Mouse (Mus musculus) testis, postnatal 14 days (tissue): ENCODE data around the gene Ly75.

Experiments used
- DNase-seq: peaks from one replicate; pipeline ENCODE4 v3.0.0; 2021; ENCODE audit warnings: low spot score

Ly75 gene

DNA sequence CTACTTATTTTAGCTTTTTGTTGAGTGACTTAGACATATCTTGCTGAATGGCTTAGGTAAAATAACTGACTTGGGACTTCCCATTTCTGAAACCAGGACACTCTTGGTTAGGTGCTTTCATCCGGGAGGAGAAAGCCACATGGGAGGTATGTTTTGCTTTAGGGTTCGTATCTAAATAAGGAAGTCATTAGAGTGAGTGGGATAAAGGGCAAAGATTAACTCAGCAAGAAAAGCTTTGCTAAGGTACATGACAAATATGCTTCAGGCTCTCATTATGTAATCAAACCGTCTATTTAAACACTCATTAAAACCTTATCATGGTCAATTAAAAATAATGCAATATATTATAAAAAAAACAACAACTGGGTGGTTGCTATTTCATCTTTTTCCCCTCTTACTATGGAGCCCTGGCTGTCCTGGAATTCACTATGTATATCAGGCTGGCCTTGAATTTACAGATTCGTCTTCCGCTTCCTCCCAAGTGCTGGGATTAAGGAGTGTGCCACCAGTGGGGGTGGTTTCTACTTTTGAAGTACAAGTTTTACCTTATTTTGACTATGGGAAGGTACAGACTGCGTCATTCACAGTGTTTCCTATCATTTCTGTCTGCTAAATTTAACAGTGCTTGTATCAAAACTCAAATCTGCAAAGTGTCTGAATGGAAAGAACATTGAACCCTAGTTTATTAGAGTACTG is 60.9 kb downstream of the Ly75 start:
- DNase-seq: no peak

DNA sequence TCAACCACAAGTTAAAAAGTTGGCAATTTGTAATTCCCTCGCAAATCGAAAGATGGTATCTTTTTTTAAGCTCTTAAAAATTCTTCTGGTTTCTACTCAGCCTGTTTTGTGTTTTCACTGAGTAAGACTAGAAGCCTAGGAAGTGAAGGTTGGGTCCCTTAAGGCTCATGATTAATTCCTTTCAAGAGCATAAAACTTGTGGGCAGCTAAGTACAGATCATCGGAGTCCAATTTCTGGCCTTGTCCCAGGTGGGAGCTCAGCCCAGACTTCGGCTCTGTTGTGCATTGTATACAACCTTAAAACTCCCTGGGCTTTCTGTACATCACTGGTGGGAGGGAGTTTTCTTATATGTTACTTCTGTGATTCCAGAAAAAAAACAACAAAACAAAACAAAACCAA is 79.3 kb downstream of the Ly75 start:
- DNase-seq: no peak

DNA sequence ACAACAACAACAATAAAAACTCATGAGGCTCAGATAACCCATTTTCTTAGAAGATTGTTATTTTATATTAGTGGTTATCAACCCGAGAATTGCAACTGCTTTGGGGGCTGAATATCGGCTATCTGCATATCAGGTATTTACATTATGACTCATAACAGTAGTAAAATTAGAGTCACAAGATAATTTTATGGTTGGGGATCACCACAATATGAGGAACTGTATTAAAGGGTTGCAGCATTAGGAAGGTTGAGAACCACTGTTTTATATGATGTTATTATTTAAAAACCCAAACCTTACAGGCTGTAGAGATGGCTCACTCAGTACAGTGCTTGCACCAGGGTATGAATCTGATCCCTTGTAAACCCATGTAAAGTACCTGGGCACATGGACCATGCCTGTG is 83.8 kb downstream of the Ly75 start:
- no peak for DNase-seq

DNA sequence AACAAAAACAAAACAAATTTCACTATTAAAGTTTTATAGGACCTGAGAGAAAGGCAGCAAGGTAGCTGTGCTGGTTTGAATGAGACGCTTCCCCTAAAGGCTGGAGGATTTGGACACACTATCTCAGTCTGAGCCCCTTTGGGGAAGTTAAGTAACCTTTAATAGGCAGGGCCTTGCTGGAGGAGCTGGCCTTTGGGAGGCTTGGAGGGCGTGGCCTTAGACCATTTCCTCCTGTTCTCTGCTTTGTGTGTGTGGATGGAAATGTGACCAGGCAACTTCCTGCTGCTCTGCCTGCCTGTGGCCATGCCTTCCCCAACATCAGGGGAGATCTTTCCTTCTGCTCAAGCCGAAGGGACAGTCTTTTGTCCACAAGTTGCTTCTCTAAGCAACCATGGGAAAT is 84.8 kb downstream of the Ly75 start:
- no peak for DNase-seq

DNA sequence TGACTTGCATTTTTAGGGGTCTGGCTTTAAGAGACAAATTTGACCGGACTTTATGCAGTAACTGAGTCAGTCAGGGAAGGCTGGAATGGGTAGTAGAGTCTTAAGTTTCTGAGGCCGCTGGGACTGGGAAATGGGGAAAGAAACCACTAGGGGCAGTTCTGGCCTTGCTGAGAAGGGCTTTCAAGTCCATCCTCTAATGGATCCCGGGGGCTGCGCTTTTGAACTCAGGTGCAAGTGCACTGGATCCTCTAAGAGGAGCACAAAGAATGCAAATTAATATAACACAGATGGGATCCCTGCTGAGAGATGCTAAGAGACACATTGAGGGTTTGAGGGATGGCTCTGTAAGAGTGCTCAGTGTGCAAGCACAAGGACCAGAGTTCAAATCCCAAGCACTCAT is 91.7 kb downstream of the Ly75 start:
- DNase-seq: no peak

DNA sequence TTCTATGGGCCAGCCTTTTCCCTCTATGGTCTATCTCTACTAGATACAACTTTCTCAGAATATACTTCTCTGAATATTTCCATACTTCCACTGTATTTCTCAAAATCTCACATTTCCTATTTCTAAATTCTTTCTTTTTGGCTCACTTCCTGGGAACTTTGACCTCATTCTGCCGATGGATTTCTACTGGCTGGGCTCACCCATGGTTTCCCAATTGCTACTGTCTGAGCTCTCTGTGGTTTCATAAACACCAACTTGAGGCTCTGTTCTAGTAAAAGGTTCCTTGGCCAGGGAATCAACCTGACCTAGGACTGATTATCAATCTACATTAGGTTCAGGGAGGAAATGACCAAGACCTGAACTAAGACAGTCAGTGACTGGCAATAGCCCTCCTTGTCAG is 93.7 kb downstream of the Ly75 start:
- DNase-seq: no peak

DNA sequence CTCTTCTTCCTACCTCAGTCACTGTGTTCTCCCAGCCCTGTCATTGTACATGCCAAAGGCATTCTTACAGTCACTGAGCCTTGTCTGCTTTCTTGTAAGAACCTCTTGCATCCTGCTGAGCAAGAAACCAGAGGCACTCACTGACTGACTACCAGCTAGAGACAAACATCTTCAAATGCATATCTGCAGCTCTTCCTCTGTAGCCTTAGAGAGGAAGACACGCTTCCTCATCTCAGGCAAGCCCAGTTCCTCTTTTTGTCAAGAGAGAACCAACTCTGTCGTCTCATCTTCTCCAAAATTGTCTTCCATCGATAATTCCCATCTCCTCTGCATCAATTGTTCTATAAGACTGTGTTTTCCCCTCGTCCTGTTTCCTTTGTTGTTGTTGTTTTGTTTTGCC is 94.5 kb downstream of the Ly75 start:
- no peak for DNase-seq

DNA sequence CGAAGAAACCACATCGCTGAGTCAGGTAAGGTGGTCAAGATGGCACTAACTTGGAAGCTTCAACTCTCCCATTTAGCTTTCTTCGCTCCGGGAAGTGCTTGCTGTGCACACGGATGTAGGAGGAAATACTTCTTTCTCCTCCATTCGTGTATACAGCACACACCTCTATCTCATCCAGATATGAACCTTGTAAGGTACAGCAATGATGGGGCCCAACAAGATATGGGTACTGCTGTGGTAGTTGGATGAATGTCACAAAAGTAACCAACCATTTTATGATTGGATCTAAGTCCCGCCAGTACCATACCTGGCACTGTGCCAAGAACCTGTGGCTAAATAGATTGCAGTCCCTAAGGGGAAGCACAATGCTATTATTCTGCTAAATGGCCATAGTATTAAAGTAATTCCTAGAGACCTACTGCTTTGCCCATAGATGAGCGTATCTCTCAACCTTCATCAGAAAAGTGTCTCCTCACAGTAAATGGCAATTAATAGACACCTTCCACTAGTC is 97.9 kb downstream of the Ly75 start:
- DNase-seq: no peak

DNA sequence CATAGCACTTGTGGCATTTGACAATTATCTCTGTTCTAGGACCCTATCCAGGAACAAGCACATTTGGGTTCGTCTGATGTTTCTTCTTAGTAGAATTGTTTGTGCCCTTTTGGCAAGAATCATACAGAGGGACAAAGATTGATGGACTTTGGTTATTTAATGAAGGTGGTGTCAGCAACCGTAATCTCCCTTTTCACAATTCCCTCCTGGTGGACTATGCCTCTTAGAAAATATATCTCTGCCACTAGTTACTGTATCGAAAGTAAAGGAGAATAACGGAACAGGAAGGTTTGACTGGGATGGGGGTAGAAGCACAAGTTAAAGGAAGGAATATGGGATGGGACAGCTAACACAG is 98.7 kb downstream of the Ly75 start, which contains the start of gene Cd302:
Cd302 (minus strand) TSS at position 22 of the 355 bp plus-strand sequence.
- DNase-seq: no peak

DNA sequence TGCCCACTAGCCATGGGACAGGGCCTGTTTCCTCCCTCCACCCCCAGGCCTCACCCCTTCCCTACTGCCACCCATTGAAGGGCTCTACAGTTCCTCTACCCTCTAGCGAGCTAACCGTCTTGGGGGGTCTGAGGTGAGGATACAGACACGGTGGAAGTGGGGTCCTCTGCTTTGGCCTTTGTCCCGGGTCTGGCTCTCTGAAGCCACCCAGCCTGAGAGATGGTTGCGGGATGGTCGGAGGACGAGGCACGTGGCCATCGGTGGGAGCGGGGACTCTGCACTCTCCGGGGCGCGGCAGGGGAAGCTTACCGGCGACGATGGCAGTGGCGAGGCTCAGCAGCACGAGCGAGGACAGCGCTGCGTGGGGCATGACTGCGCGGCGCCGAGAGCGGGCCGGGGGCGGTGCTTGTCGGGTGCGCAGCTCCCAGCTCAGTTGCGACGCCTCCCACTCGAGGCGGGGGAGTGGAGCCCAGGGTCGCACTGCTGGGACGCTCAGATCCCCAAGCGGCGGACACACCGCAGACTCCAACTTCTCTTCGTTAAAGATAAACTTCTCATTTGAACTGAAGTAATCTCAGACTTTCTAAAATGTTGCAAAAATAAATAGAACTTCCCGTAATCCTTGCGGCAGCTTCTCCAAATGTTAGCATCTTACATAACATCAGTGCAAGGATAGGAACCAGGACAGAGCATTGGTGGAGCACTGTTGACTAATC is 99.2 kb downstream of the Ly75 start:
- DNase-seq: peak; percentile 85

DNA sequence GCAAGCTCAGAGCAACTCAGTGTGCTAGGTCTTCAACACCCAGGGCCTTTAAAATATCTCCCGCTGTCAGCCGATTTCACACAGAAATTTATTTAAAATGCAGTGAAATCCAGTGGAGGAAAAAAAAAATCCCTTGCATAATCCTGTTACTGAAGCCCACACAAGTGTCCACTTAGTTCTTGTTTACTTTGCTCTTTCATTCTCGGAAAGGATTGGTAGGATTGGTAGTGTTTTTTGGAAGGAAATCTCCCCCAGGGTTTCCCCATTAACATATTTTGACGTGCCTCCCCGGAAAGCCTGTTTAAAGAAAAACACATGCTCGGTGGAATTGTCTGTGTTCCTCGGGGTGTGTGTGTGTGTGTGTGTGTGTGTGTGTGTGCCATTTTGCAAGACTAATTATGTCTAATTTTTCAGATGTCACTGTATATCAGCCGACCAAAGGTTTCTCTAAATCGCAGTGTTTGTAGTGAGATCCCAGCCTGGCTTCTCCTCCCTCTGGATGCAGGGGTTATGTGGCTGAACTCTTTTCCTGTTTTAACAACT is 99.8 kb downstream of the Ly75 start:
- no peak for DNase-seq

DNA sequence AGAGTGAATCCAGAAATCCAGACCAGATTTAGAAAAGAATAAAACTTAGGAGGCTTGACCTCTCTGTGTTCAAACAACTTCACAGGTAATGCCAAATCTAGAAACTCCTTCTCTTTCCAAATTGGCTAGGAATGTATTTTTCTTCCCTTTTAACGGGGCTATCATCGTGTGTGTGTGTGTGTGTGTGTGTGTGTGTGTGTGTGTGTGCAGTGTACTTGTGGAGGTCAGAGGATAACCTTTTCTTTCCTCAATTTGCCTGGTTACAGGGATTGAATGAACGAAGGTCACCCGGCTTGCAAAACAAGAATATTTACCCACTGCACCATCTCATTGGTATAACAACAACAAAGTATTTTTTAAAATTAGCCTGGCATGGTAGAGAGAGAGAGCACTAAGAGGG is 100.5 kb downstream of the Ly75 start:
- DNase-seq: no peak

DNA sequence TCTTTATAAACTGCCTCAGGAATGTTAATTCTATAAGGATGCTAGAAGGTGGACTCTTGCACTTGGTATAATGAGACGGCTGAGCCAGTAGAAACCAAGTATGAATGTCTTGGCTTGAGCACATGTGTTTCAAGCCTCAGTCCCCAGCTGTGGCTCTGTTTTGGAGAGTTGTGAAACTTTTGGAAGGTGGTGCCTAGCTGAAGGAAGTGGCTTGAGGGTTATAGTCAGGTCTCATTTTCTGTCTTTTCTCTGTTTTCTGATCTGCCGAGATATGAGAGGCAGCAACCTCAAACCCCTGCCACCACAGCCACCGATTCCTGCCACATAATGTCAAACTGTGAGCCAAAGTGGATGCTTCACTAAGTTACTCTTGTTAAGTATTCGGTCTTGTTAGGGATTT is 104.5 kb downstream of the Ly75 start:
- no peak for DNase-seq

DNA sequence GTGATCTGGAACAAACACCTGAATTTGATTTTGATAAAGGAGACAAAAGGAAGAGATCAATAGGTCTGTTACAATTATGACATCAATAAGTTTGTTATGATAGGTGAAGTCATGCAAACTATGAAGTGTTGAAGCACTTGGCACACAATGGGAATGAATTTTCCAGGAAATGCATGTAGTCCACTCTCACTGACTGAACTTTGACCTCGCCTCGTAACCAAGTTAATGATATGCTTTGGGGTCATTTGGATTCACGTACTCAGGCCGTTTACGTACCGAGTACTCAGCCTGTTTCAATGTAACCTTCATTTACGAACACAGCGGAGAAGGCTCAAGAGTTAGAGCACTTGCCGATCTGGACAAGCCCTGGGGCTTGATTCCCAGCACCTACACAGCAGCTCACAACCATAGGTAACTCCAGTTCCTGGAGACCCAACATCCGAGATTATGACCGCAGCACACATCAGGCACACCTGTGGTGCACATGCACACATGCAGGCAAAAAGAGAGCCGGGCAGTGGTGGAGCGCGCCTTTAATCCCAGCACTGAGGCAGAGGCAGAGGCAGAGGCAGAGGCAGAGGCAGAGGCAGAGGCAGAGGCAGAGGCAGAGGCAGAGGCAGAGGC is 113.1 kb downstream of the Ly75 start:
- no peak for DNase-seq

DNA sequence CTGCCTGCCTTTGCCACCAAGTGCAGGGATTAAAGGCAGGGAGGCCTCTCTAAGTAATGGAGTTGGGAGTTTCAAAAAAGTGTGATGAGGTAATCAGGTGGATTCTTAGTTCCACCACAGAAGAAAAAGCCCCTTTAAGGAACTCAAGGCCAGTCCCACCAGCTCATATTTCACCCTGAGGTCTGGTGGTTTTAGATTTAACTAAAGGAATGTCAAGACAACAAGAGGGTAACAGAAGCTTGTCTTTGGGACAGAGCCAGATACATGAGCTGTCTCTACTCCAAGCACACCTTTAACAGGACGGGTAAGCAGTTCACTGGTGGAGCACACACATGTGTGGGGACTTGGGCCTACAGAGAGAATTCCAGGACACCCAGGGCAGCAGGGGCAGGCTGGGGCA is 115.5 kb downstream of the Ly75 start:
- no peak for DNase-seq

DNA sequence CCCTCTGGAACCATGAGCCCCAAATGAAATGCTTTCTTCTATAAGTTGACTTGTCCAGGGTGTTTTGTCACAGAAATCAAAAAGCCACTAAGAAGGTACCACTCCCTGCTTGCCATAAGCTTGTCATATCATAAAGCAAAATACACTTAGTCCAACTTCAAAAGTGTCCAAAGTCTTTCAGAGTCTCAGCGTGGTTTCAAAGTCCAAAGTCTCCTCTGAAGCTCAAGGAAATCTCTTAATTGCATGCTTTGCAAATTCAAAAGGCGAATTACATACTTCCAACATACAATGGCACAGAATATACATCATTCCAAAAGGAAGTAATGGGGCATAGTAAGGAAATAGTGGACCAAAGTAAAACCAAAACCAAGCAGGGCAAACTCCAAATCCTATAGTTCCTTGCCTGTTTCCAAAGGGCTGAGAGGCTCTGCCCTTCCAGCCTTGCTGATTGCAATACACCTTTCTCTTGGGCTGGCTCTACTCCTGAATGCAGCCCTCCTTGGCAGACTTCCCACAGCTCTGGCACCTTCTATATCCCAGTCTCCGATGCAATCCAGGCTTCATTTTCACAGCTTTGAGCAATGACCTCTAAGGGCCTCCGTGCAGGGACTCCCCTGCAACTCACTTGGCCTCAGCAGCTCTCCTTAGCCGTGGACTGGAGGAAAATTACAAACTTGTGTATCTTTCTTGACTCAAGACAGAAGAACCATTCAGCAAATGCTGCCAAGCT is 122.3 kb downstream of the Ly75 start:
- DNase-seq: no peak

DNA sequence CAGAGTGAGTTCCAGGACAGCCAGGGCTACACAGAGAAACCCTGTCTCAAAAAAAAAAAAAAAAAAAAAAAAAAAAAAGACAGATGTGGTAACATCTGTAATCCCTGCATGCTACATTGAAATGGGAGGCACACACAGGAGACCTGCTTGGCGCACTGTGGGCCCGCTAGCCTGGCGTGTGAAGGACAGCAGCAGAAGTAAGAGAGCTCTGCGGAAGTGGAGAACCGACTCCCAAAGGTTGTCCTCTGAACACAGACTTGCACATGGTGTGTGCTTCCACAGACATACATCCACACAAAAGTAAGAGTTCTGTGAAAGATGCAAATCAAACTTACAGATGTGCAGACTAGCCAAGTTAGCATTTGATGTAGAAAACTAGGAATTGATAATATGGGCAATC is 123.9 kb downstream of the Ly75 start:
- no peak for DNase-seq

DNA sequence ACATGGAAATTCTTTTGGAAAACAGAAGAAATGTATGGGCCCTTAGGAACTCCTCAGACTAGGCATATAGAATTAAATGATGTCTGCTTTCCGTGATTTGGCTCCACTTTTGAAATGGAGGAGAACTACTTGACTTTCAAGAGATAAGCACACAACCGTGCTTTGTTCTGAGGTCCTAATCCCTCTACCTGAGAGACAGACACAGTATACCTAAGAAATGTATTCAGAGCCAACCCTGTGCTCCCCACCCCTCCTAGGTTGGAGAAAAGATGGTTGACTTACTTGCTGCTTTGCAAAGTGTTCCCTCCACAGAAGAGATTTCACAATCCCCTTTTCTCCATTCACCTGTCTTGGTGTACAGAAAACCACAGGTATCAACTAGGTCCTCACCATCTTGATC is 126.4 kb downstream of the Ly75 start:
- DNase-seq: no peak

DNA sequence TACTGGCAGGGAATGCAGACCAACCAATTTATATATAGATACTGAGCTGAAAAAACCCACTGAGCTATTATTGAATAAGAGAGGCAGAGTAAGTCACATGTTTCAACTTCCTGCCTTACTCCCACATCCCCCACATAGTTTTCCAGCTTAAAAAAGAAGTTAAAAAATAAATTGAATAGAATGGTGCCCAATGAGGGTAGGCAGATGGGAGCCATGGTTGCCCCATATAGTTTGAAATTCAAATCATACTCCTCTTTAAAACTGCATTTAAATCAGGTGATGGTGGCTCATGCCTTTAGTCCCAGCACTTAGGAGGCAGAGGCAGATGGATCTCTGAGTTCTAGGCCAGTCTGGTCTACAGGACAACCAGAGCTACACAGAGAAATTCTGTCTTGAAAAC is 129.6 kb downstream of the Ly75 start:
- no peak for DNase-seq

DNA sequence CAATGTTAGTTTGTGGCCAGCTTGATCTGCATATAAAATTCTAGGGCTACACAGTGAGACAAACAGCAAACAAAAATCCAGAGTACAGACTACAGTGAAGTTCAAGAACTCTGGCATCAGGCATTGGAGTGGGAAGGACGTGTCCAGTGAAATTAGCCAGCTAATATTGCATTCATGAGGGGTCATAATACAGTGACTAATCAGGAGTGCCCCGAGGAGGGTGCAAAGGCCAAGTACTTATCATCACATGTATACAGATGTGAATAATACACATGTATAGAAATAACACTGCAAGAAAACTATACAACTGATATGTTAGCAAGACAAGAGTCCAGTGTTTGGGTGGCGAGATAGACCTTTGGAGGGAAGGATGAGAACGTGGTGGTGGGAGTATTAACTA is 130.3 kb downstream of the Ly75 start:
- DNase-seq: no peak
